Mouse (Mus musculus): ENCODE data around the gene As3mt. TPM values are rescaled to one million over a fixed set of nuclear protein-coding genes. Genes with fewer than 3 reads are reported as not detected.
"Not testable (repeated sequence)": the region's sequence is repeated elsewhere in the genome, so short reads cannot be mapped to it uniquely, and the experiment has no call there.

As3mt gene
- total RNA-seq, 2 experiments from 2014 or later, result 1.6 to 6.6 TPM

DNA sequence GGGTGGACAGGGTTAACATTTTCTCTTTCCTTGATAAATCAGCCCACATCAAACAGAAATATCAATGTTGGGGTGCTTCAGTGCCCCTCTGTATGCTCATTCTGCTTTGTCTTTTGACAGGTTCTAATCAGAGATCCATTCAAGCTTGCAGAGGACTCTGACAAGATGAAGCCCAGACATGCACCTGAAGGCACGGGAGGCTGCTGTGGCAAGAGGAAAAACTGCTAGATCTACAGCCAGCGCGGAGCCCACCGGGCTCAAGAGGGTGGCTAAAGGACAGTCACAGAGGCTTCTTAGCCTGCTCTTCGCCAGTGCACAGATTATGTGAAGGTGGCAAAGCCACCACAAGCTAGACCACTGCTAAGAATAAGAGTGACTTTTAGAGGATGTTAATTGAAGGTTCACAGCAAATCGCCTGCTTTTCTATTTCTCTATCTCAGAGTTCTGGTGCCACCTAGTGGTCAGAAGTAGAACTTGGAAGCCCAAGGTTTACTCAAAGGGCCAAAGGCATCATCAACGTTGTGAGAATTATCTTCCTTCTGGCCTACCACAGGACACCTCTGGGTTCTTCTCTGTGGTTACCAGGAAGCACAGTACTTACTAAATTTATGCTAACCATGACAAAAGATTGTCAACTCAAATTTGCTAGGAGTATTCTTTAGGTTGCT, 33.2 kb downstream of the As3mt start:
- peak; percentile 70 for ATAC-seq (replicated peaks; ENCODE audit: low FRiP score, low TSS enrichment, poor library complexity, severe bottlenecking)

DNA sequence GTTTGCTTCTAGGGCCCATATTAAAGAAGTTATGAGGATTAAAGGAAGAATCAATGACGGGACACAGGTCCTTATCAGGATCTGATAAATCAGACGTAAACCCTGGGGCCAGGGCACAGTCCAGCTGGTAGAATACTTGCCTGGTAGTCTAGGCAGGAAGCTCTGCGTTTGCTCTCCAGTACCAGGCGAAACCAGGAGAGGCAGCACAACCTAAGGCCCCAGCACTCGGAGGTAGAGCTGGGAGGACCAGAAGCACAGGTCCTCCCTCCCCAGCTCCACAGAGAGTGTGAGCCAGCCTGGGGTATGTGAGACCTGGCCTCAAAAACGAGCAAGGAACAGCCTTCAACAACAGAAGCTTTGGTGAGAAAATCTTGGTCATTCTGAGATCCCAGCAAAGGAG, 34.3 kb downstream of the As3mt start:
- peak; percentile 64; the same call in 1 of the 2 replicates for ATAC-seq (replicated peaks; ENCODE audit: low FRiP score, low TSS enrichment, poor library complexity, severe bottlenecking)

GRCm38 (mm10) chr19:46744681-46745080, 37.4 kb downstream of the As3mt start:
- ATAC-seq (replicated peaks; ENCODE audit: low FRiP score, low TSS enrichment, poor library complexity, severe bottlenecking), result no peak

GRCm38 (mm10) chr19:46747799-46748198, 40.5 kb downstream of the As3mt start:
- no peak for ATAC-seq (replicated peaks; ENCODE audit: low FRiP score, low TSS enrichment, poor library complexity, severe bottlenecking)

GRCm38 (mm10) chr19:46752235-46752634, 45.0 kb downstream of the As3mt start:
- no peak for ATAC-seq (replicated peaks; ENCODE audit: low FRiP score, low TSS enrichment, poor library complexity, severe bottlenecking)

DNA sequence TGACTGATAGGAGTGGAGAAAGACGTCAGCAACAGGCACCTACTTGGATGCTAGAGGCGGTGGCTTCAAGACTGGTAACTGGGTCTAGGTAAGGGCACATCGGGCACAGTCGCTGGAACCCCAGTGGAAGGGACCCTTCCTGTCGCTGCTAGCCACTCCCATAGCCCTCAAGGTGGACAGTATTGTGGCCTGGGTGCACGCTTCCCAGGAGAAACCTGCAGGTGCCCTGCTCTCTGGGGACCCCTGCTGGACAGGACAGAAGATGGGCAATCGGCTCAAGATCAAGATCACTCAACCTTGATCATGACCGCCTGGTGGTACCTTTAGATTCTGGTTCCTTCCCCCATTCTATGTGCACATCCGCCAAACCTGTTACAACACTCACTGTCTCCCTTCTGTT, 47.8 kb downstream of the As3mt start:
- ATAC-seq (replicated peaks; ENCODE audit: low FRiP score, low TSS enrichment, poor library complexity, severe bottlenecking), result no peak

DNA sequence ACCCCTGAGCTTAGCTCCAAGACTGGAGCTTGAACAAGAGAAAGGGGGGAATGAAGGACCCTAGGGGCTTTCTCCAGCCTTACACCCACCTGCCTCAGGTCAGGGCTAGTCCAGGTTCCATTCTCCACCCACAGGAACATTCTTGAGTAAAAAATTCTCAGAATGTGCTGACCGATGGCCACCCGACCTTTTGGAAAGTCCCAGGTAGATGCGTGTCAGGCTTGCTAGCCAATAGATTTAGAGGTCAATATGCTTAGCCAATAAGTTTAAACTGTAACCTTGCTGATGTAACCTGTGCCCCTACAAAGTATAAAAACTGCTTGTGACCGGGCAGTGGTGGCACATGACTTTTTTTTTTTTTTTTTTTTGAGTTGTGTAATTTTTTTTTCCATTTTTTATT, 49.0 kb downstream of the As3mt start:
- ATAC-seq (replicated peaks; ENCODE audit: low FRiP score, low TSS enrichment, poor library complexity, severe bottlenecking), result no peak

DNA sequence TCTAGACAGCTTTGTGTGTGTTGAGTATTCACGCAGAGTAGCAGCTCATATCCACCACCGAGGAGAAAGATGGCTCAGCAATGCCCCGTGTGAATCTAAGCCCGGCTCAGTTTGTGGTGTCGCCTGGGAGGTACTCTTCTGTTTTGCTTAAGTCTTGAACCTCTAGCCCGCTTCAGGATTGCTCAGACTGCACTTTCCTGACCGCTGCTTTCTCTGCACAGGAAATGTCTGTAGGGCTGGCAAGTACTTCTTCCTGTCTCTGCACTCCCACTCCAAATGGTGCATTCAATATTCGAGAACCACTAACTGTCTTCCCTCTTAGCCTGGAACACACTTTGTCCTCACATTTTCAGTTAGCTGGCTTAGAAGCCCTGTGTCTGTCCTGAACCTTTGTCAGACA, 51.8 kb downstream of the As3mt start:
- no peak for ATAC-seq (replicated peaks; ENCODE audit: low FRiP score, low TSS enrichment, poor library complexity, severe bottlenecking)

DNA sequence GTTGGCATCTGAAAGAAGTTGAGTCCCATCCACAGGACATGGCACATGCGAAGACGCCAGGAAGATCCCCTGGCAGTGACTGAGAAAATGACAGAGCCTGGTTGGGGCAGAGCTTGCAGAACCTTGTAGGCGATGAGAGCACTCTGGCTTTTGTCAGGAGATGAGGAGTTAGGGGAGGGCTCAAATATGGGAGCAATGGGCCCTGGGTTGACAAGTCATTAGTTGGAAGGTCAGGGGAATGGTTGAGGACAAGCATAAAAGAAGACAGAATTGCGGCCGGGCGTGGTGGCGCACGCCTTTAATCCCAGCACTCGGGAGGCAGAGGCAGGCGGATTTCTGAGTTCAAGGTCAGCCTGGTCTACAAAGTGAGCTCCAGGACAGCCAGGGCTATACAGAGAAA, 52.7 kb downstream of the As3mt start:
- ATAC-seq (replicated peaks; ENCODE audit: low FRiP score, low TSS enrichment, poor library complexity, severe bottlenecking), result not testable (repeated sequence)

DNA sequence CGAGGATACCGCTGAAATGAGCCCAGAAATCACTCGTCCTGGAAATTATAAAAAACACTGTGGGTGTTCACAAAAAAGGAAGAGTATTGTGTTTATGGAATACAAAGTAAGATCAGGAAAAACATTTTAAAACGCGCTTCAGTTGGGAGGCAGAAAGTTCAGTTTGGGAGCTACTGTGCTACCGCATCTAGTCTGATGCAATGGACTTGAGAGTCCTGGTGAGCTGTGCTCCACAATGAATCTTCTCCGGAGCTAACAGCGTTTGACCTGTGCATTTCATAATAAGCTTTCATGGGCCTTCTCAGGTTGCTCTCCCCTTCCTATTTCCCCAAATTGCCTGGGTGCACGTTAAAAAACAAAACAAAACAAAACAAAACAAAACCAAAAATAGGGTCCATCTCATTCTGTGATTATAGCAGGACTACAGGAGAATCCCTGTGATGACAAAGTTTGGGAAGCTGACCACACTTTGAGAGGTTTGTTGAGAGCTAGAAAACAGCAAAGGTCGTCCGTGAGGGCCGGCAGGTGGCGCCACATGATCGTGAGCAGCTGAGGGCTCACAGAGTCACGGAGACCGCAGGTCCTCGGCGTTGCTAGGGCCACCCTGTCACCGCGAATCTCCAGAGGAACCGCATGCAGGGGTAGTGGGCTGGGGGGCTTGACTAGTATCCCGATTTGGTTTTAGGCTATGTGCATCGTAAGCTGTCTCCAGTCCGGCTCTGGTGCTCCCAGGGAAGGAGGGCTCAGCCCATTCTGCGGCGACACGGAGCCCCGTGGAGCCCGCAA, 53.3 kb downstream of the As3mt start:
- peak; percentile 53 for ATAC-seq (replicated peaks; ENCODE audit: low FRiP score, low TSS enrichment, poor library complexity, severe bottlenecking)

GRCm38 (mm10) chr19:46761247-46761946, 54.1 kb downstream of the As3mt start, which contains the start of gene Cnnm2:
Cnnm2 (plus strand) TSS chr19:46761596.
- ATAC-seq (replicated peaks; ENCODE audit: low FRiP score, low TSS enrichment, poor library complexity, severe bottlenecking), result peak; percentile 92

- ATAC-seq (replicated peaks; ENCODE audit: low FRiP score, low TSS enrichment, poor library complexity, severe bottlenecking), result no peak
Measured at GRCm38 (mm10) chr19:46761971-46762290, 54.7 kb downstream of the As3mt start.

- ATAC-seq (replicated peaks; ENCODE audit: low FRiP score, low TSS enrichment, poor library complexity, severe bottlenecking), result no peak
Measured at GRCm38 (mm10) chr19:46762291-46762991, 55.2 kb downstream of the As3mt start.

GRCm38 (mm10) chr19:46762992-46763342, 55.7 kb downstream of the As3mt start:
- ATAC-seq (replicated peaks; ENCODE audit: low FRiP score, low TSS enrichment, poor library complexity, severe bottlenecking), result no peak

DNA sequence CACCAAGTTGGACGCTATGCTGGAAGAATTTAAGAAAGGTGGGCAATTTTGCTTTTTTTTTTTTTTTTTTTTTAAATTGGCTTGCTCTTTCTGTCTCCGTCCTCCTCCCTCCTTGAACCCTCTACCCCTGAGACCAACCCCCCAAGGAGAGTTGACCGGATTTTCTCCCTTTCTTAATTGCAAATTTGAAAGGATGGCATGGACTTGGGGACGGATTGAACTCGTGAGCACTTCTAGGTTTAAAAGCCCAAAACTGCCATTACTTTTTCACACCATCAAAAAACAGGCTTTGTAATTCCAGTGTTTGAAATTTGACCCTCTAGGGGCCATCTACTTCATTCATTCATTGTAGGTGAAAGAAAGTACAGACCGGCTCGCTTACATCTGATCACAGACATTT, 56.1 kb downstream of the As3mt start:
- ATAC-seq (replicated peaks; ENCODE audit: low FRiP score, low TSS enrichment, poor library complexity, severe bottlenecking), result no peak

GRCm38 (mm10) chr19:46763932-46764762, 56.9 kb downstream of the As3mt start:
- ATAC-seq (replicated peaks; ENCODE audit: low FRiP score, low TSS enrichment, poor library complexity, severe bottlenecking), result no peak

GRCm38 (mm10) chr19:46764763-46765117, 57.5 kb downstream of the As3mt start:
- ATAC-seq (replicated peaks; ENCODE audit: low FRiP score, low TSS enrichment, poor library complexity, severe bottlenecking), result no peak

GRCm38 (mm10) chr19:46766125-46766524, 58.9 kb downstream of the As3mt start:
- ATAC-seq (replicated peaks; ENCODE audit: low FRiP score, low TSS enrichment, poor library complexity, severe bottlenecking), result peak; percentile 34

- ATAC-seq (replicated peaks; ENCODE audit: low FRiP score, low TSS enrichment, poor library complexity, severe bottlenecking), result no peak
Measured at GRCm38 (mm10) chr19:46769759-46770158, 62.5 kb downstream of the As3mt start.
